Mouse (Mus musculus) WW6 (cell line): Measurements from ENCODE around the gene Nr2f2.

Source experiments
- DNase-seq: peaks from one replicate; pipeline ENCODE4 v3.0.0-alpha.2; 2013; ENCODE audit warnings: low read depth, low spot score

The Nr2f2 gene

GRCm38 (mm10) chr7:70365941-70366807 is at the start of gene Nr2f2:
Gene Nr2f2 (minus strand): TSS chr7:70366735.
- DNase-seq: no peak

- DNase-seq: no peak
Observed at GRCm38 (mm10) chr7:70414461-70414860, 47.9 kb upstream of the Nr2f2 start.

- DNase-seq: no peak
Observed at GRCm38 (mm10) chr7:70413646-70414045, 47.1 kb upstream of the Nr2f2 start.

- no peak for DNase-seq
Observed at GRCm38 (mm10) chr7:70412900-70413299, 46.4 kb upstream of the Nr2f2 start.

GRCm38 (mm10) chr7:70410350-70410749 is 43.8 kb upstream of the Nr2f2 start:
- DNase-seq: no peak

GRCm38 (mm10) chr7:70409890-70410289 is 43.4 kb upstream of the Nr2f2 start:
- no peak for DNase-seq

GRCm38 (mm10) chr7:70408814-70409213 is 42.3 kb upstream of the Nr2f2 start:
- DNase-seq: no peak

- DNase-seq: no peak
Observed at GRCm38 (mm10) chr7:70407123-70407522, 40.6 kb upstream of the Nr2f2 start.

- DNase-seq: no peak
Observed at GRCm38 (mm10) chr7:70406527-70406926, 40.0 kb upstream of the Nr2f2 start.

- no peak for DNase-seq
Observed at GRCm38 (mm10) chr7:70405466-70405865, 38.9 kb upstream of the Nr2f2 start.

- no peak for DNase-seq
Observed at GRCm38 (mm10) chr7:70382828-70383227, 16.3 kb upstream of the Nr2f2 start.

GRCm38 (mm10) chr7:70381409-70382244 is 15.1 kb upstream of the Nr2f2 start:
- DNase-seq: no peak

- DNase-seq: no peak
Observed at GRCm38 (mm10) chr7:70380943-70381342, 14.4 kb upstream of the Nr2f2 start.

GRCm38 (mm10) chr7:70380246-70380645 is 13.7 kb upstream of the Nr2f2 start:
- DNase-seq: no peak

GRCm38 (mm10) chr7:70370552-70371262 is 4.2 kb upstream of the Nr2f2 start:
- no peak for DNase-seq

GRCm38 (mm10) chr7:70369731-70370551 is 3.4 kb upstream of the Nr2f2 start:
- no peak for DNase-seq

GRCm38 (mm10) chr7:70369061-70369730 is 2.7 kb upstream of the Nr2f2 start:
- no peak for DNase-seq

- no peak for DNase-seq
Observed at GRCm38 (mm10) chr7:70368751-70369060, 2.2 kb upstream of the Nr2f2 start.

- DNase-seq: no peak
Observed at GRCm38 (mm10) chr7:70368268-70368655, 1.7 kb upstream of the Nr2f2 start.

- DNase-seq: no peak
Observed at GRCm38 (mm10) chr7:70367591-70368267, 1.2 kb upstream of the Nr2f2 start.
